Mouse (Mus musculus) embryonic facial prominence, embryonic 11.5 days (tissue): Measurements from ENCODE around the gene Pipox. TPM values are rescaled to one million over a fixed set of nuclear protein-coding genes. Genes with fewer than 3 reads are reported as not detected.

Source experiments
- ATAC-seq: fragments of 200-750 bp; cut with Nextera tagmentation; replicated peaks from 2 replicates; pipeline ENCODE4 v1.8.0; 2017; ENCODE audit warnings: low read depth; ENCODE audit not compliant: insufficient number of reproducible peaks, low FRiP score, low TSS enrichment
- DNase-seq: peaks from one replicate; pipeline ENCODE4 v3.0.0-alpha.2; 2015; ENCODE audit warnings: low spot score
- H3K27ac ChIP-seq: fragments of 300-500 bp; sonication (generic); replicated peaks from 2 replicates; pipeline ENCODE4 v1.5.1; 2014; ENCODE audit warnings: mild to moderate bottlenecking, low read depth, low read length, control low read depth
- H3K27me3 ChIP-seq: fragments of 300-500 bp; sonication (generic); 2 replicates; pipeline ENCODE4 v1.6.1; 2014; ENCODE audit warnings: mild to moderate bottlenecking, low read length, moderate library complexity, mixed read lengths; ENCODE audit not compliant: control insufficient read depth, insufficient read depth
- H3K36me3 ChIP-seq: fragments of 300-500 bp; sonication (generic); replicated peaks from 2 replicates; pipeline ENCODE4 v1.6.1; 2014; ENCODE audit warnings: low read depth, mild to moderate bottlenecking, low read length, moderate library complexity, mixed read lengths; ENCODE audit not compliant: control insufficient read depth, insufficient read depth
- H3K4me1 ChIP-seq: fragments of 300-500 bp; sonication (generic); 2 replicates; pipeline ENCODE4 v1.6.1; 2014; ENCODE audit warnings: low read length, mixed read lengths; ENCODE audit not compliant: control insufficient read depth, insufficient read depth
- H3K4me2 ChIP-seq: fragments of 300-500 bp; sonication (generic); 2 replicates; pipeline ENCODE4 v1.6.1; 2014; ENCODE audit warnings: low read depth, mild to moderate bottlenecking, control low read depth, low read length, moderate library complexity
- H3K4me3 ChIP-seq: fragments of 300-500 bp; sonication (generic); 2 replicates; pipeline ENCODE4 v1.5.1; 2014; ENCODE audit warnings: low read depth, low read length, control low read depth
- H3K9ac ChIP-seq: fragments of 300-500 bp; sonication (generic); replicated peaks from 2 replicates; pipeline ENCODE4 v1.6.1; 2014; ENCODE audit warnings: mild to moderate bottlenecking, control low read depth, low read length
- H3K9me3 ChIP-seq: fragments of 300-500 bp; sonication (generic); replicated peaks from 2 replicates; pipeline ENCODE4 v1.6.1; 2016; ENCODE audit warnings: mild to moderate bottlenecking, low read length, inconsistent platforms, mixed read lengths; ENCODE audit not compliant: control insufficient read depth
- WGBS: fragments of 180-500 bp; shearing (Covaris S2); extraction: QIAGEN DNeasy Blood & Tissue Kit; methylation state at CpG from one replicate; pipeline ENCODE4 v1.1.7; 2014; 5-methylcytosine and 5-hydroxymethylcytosine counted together
- polyA plus RNA-seq: library from polyadenylated mRNA; unstranded; fragments of >200 nt; fragmentation: Nextera tagmentation; extraction: Ambion mirVana; gene quantifications from 2 replicates; pipeline ENCODE4 v1.2.1, GENCODE M21; 2014

The Pipox gene
- polyA plus RNA-seq, 1 experiment from 2014 or later, result 3.0 TPM

- no peaks in the 10 kb centered on the region for H3K9me3 ChIP-seq
- no peak overlapping the region for H3K27ac ChIP-seq
- H3K27me3 ChIP-seq, result 0 out of 2 replicates have a peak, but pooled peaks cover 5% of the 10 kb centered on the region
- no peak overlapping the region for H3K4me2 ChIP-seq
- H3K4me3 ChIP-seq, result no peak overlapping the region
- DNase-seq (peak; percentile 51), ATAC-seq (peak; percentile 66)
- H3K9ac ChIP-seq, result no peak overlapping the region
- H3K4me1 ChIP-seq, result peaks cover 15% of the 10 kb centered on the region
- no peaks in the 10 kb centered on the region for H3K36me3 ChIP-seq
- WGBS, result 16% methylated on average over 8 of the region's 8 CpGs
Measured at GRCm38 (mm10) chr11:77885246-77885575, 8.7 kb downstream of the Pipox start.

DNA sequence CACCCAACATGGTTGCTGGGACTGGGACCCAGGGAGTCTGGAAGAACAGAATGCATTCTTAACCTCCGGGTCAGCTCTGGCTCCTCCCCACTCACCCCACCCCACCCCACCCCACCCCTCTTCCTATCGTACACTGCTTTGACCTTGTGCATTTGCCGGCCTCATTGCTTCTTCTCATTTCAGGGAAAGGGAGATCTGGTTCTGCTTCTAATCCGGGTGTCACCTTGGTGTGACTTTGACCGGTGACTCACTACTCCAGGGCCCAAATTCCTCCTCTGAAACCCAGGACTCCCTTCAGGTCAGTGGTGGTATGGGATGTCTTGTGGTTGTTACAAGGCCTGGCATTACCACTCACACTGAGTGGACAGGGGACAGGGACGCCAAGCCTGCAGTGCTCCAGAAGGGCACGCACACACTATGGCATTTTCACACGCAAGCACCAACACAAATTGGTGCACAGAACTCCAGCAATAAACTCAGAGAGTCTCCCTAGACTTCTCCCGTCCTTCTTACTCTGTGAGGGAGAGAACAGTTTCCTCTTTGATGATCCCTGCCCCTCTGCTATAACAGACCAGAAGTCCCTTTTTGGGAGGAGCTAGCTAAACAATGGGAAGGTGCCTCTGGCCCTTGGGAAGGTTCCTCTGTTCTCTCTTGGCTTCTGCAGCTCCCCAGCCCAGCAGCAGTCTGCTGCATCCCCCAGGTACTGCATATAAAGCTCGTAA is 9.2 kb downstream of the Pipox start:
- Histone ChIP-seq H3K27ac (no peak overlapping the region), H3K9me3 (no peaks in the 10 kb centered on the region), H3K9ac (no peak overlapping the region), H3K36me3 (no peaks in the 10 kb centered on the region), H3K4me2 (no peak overlapping the region), H3K27me3 (0 out of 2 replicates have a peak, but pooled peaks cover 5% of the 10 kb centered on the region), H3K4me1 (peaks cover 15% of the 10 kb centered on the region), H3K4me3 (no peak overlapping the region)
- 0 out of 2 replicates have a peak, but pooled peaks have one; percentile 5 for ATAC-seq
- DNase-seq, result no peak
- WGBS, result 34% methylated on average over 10 of the region's 10 CpGs

DNA sequence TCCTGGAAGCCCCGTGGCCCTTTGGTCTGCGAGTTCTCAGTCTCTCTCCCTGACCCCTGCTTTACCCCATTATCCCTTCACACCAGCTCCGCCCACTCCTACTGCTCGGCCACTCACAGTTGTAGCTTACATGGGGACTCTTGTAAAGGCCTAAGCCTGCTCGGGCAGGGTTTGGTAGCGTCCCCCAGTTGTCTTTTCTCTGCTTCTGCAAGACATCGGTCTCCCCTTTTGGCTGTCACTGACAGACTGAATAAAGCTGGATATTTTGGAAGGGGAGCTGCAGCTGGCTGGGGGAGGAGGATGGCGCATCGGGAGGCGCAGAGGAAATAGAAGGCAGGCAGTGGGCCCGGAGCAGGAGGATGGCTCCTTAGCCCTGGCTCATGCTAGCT is 17.1 kb downstream of the Pipox start:
- H3K27me3 ChIP-seq, result 0 out of 2 replicates have a peak, but pooled peaks cover 3% of the 10 kb centered on the region
- no peaks in the 10 kb centered on the region for H3K36me3 ChIP-seq
- H3K9me3 ChIP-seq, result no peaks in the 10 kb centered on the region
- peaks cover 4% of the 10 kb centered on the region for H3K4me1 ChIP-seq
- no peak overlapping the region for H3K4me2 ChIP-seq
- ATAC-seq (no peak), DNase-seq (no peak)
- H3K9ac ChIP-seq, result 0 out of 2 replicates have a peak overlapping the region, but pooled peaks have one; percentile 37
- WGBS, result 51% methylated on average over 11 of the region's 11 CpGs
- H3K27ac ChIP-seq, result no peak overlapping the region
- H3K4me3 ChIP-seq, result no peak overlapping the region

GRCm38 (mm10) chr11:77875847-77876759 is 17.8 kb downstream of the Pipox start:
- H3K9me3 ChIP-seq, result no peaks in the 10 kb centered on the region
- no peak for ATAC-seq
- H3K4me3 ChIP-seq, result no peak overlapping the region
- H3K4me2 ChIP-seq, result no peak overlapping the region
- no peak overlapping the region for H3K9ac ChIP-seq
- no peak overlapping the region for H3K27ac ChIP-seq
- no peaks in the 10 kb centered on the region for H3K27me3 ChIP-seq
- H3K4me1 ChIP-seq, result peaks cover 4% of the 10 kb centered on the region
- H3K36me3 ChIP-seq, result no peaks in the 10 kb centered on the region
- WGBS, result 59% methylated on average over 26 of the region's 26 CpGs
- DNase-seq, result no peak

GRCm38 (mm10) chr11:77875269-77875668 is 18.6 kb downstream of the Pipox start:
- DNase-seq (no peak), ATAC-seq (0 out of 2 replicates have a peak, but pooled peaks have one; percentile 35)
- Histone ChIP-seq H3K27me3 (no peaks in the 10 kb centered on the region), H3K36me3 (no peaks in the 10 kb centered on the region), H3K27ac (no peak overlapping the region), H3K4me3 (no peak overlapping the region), H3K4me2 (no peak overlapping the region), H3K9ac (no peak overlapping the region), H3K4me1 (peaks cover 4% of the 10 kb centered on the region), H3K9me3 (no peaks in the 10 kb centered on the region)
- WGBS, result 56% methylated on average over 5 of the region's 5 CpGs

- 51% methylated on average over 6 of the region's 6 CpGs for WGBS
- Histone ChIP-seq H3K9me3 (no peaks in the 10 kb centered on the region), H3K27ac (no peak overlapping the region), H3K4me3 (no peak overlapping the region), H3K9ac (no peak overlapping the region), H3K4me1 (peaks cover 4% of the 10 kb centered on the region), H3K27me3 (no peaks in the 10 kb centered on the region), H3K36me3 (no peaks in the 10 kb centered on the region), H3K4me2 (no peak overlapping the region)
- ATAC-seq (no peak), DNase-seq (no peak)
Measured at GRCm38 (mm10) chr11:77874685-77875231, 19.1 kb downstream of the Pipox start.

DNA sequence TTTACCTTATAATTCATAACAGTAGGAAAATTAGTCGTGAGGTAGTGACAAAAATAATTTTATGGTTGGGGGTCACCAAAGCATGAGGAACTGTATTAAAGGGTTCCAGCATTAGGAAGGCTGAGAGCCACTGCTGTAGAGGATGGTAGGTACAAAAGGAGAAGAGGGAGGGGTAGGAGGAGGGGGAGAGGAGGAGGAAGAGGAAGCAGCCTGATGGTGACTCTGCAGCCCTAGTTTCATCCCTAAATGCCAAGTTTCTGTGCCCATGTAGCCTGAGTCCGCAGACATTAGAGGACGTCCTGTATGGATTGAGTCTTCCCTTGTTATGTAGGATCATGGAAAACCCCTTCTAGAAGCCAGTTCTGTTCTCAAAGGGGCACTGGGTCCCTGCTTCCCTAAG is 20.8 kb downstream of the Pipox start:
- peaks cover 8% of the 10 kb centered on the region for H3K4me1 ChIP-seq
- no peak for DNase-seq
- H3K4me3 ChIP-seq, result no peak overlapping the region
- no peaks in the 10 kb centered on the region for H3K27me3 ChIP-seq
- no peak overlapping the region for H3K4me2 ChIP-seq
- no peak overlapping the region for H3K27ac ChIP-seq
- WGBS, result 35% methylated on average over 3 of the region's 3 CpGs
- H3K36me3 ChIP-seq, result no peaks in the 10 kb centered on the region
- H3K9me3 ChIP-seq, result no peaks in the 10 kb centered on the region
- ATAC-seq, result no peak
- H3K9ac ChIP-seq, result no peak overlapping the region
